Mouse (Mus musculus) CH12.LX (cell line): ENCODE measurements at regions not wholly inside any gene's neighbourhood (a gene's known extent, or its start where the extent isn't known, plus 50 kb on each side); places are given as distances from the start of the nearest gene placed in this dataset.

Experiments
- CTCF ChIP-seq, 2 experiments: IDR thresholded peaks in 1 of 2; conservative IDR thresholded peaks in 1 of 2; 2 replicates each; pipeline ENCODE4 v1.5.1; 2011 to 2012; ENCODE audit warnings: low read depth in 2 of 2, low read length in 2 of 2, improper control_type of control experiment in 1 of 2, inconsistent platforms in 1 of 2, mild to moderate bottlenecking in 1 of 2, moderate library complexity in 1 of 2
- EP300 ChIP-seq: IDR thresholded peaks from 2 replicates; pipeline ENCODE4 v1.6.1; 2011; ENCODE audit warnings: low read length, improper control_type of control experiment
- ETS1 ChIP-seq: conservative IDR thresholded peaks from 2 replicates; pipeline ENCODE4 v1.6.1; 2012; ENCODE audit warnings: low read depth, mild to moderate bottlenecking, inconsistent platforms, low read length, improper control_type of control experiment, moderate library complexity
- HCFC1 ChIP-seq: IDR thresholded peaks from 2 replicates; pipeline ENCODE4 v1.6.1; 2012; ENCODE audit warnings: low read depth, mild to moderate bottlenecking, inconsistent platforms, low read length, improper control_type of control experiment
- IRF4 ChIP-seq: IDR thresholded peaks from 2 replicates; pipeline ENCODE4 v1.6.1; 2014; ENCODE audit warnings: low read depth, mild to moderate bottlenecking, inconsistent platforms, low read length, improper control_type of control experiment
- JUN ChIP-seq: IDR thresholded peaks from 2 replicates; pipeline ENCODE4 v1.6.1; 2011; ENCODE audit warnings: low read depth, mild to moderate bottlenecking, low read length, improper control_type of control experiment, moderate library complexity; ENCODE audit not compliant: insufficient read depth
- KAT2A ChIP-seq: IDR thresholded peaks from 2 replicates; pipeline ENCODE4 v1.6.1; 2012; ENCODE audit warnings: low read length, improper control_type of control experiment, inconsistent platforms; ENCODE audit not compliant: insufficient replicate concordance
- NRF1 ChIP-seq: IDR thresholded peaks from 2 replicates; pipeline ENCODE4 v1.6.1; 2014; ENCODE audit warnings: low read depth, mild to moderate bottlenecking, inconsistent platforms, low read length, improper control_type of control experiment, moderate library complexity
- POLR2A ChIP-seq: IDR thresholded peaks from 2 replicates; pipeline ENCODE4 v1.6.1; 2011; ENCODE audit warnings: low read depth, mild to moderate bottlenecking, improper control_type of control experiment, low read length
- POLR2AphosphoS2 ChIP-seq: IDR thresholded peaks from 2 replicates; pipeline ENCODE4 v1.6.1; 2011; ENCODE audit warnings: low read depth, low read length, improper control_type of control experiment
- RAD21 ChIP-seq: IDR thresholded peaks from 2 replicates; pipeline ENCODE4 v1.6.1; 2011; ENCODE audit warnings: low read depth, mild to moderate bottlenecking, low read length, improper control_type of control experiment, moderate library complexity
- USF1 ChIP-seq: IDR thresholded peaks from 2 replicates; pipeline ENCODE4 v1.6.1; 2014; ENCODE audit warnings: low read depth, mild to moderate bottlenecking, inconsistent platforms, low read length, improper control_type of control experiment

- TF ChIP-seq USF1 (no peak), RAD21 (no peak), EP300 (no peak), IRF4 (no peak), ETS1 (no peak), HCFC1 (no peak), CTCF (conservative IDR thresholded peaks at IDR 0.05 in 1 of 2, IDR thresholded peaks at IDR 0.05 in 1 of 2; ENCODE audit: low read depth in 2 of 2, low read length in 2 of 2) (no peak), POLR2A (no peak), KAT2A (no peak), NRF1 (no peak), JUN (no peak), POLR2AphosphoS2 (no peak)
These were observed 262.6 kb downstream of the Mreg start for GRCm38 (mm10) chr1:71949549-71949948.
